Mouse (Mus musculus): ENCODE results near the gene Zfp12.

DNA sequence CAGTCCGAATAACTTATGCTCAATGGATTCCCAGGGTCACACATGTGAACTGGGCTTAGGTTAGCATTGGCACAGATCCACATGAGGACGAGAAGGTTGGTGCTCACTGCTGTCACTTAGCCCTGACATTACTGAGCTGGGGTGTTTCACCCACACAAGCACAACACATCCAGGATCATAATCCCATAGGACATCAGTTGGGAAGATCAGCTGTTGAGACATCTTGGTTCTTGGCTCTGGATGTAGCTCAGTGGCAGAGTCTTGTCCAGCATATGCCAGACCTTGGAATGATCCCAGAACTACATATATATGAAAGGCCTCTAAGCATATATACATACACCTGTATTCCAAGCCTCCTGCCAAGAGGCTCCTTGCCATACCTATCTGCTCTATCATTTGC is 39.8 kb upstream of the Zfp12 start:
- TF ChIP-seq REST (IDR thresholded peaks at IDR 0.05; ENCODE audit: insufficient read depth, insufficient read length): no peak
- TF ChIP-seq TCF12 (IDR thresholded peaks at IDR 0.05; ENCODE audit: insufficient read depth, poor library complexity, severe bottlenecking): no peak
- no peak for TF ChIP-seq POLR2A (IDR thresholded peaks at IDR 0.05; ENCODE audit: insufficient read length, low read depth)
- no peak for TF ChIP-seq SRF (IDR thresholded peaks at IDR 0.05; ENCODE audit: control insufficient read depth, insufficient read length, low read depth)
- no peak for TF ChIP-seq CEBPB (IDR thresholded peaks at IDR 0.05; ENCODE audit: insufficient read depth, poor library complexity, severe bottlenecking)
- TF ChIP-seq E2F4 (IDR thresholded peaks at IDR 0.05; ENCODE audit: insufficient read depth): no peak
- TF ChIP-seq USF1 (IDR thresholded peaks at IDR 0.05; ENCODE audit: low read depth): no peak
- no peak for TF ChIP-seq MYOG (IDR thresholded peaks at IDR 0.05; ENCODE audit: control insufficient read depth in 1 of 3, insufficient read depth in 1 of 3, insufficient read length in 2 of 3, low read depth in 2 of 3)
- TF ChIP-seq POLR2AphosphoS2 (IDR thresholded peaks at IDR 0.05; ENCODE audit: insufficient read length, low read depth): no peak
- TF ChIP-seq MAX (IDR thresholded peaks at IDR 0.05; ENCODE audit: low read depth): no peak

Measured in myocyte (in vitro differentiated cells).